Mouse (Mus musculus) left cerebral cortex, postnatal 25 days (tissue): ENCODE measurements at regions not wholly inside any gene's neighbourhood (a gene's known extent, or its start where the extent isn't known, plus 50 kb on each side); places are given as distances from the start of the nearest gene placed in this dataset.

Experiments used
- DNase-seq, 2 experiments: peaks; one replicate each; pipeline ENCODE4 v3.0.0; 2022; ENCODE audit warnings: low spot score in 2 of 2, mixed read lengths in 1 of 2
- intact Hi-C: fragments of 180-260 bp; cut with DNase I; formaldehyde crosslinking; loops from one replicate; pipeline ENCODE4 v1.15.1; 2025

DNA sequence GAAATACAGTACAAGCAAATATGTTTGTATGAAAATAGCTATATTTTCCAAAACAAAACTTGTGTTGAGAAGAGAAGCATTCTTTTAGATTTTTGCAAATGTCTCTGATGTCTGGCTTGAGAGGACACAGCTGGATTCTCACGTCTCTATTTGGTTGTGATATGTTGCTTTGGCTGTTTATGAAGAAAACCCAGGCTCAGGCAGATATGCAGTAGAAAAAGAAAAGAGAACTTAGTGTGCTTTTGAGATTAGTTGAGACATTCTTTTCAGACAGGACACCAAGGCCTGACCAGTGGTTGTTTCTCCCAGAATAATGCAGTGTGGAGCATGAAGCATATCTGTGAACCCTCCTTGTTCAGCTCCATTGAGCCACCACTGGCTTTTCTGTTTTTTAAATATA is 178.8 kb upstream of the Mamld1 start:
- intact Hi-C loops: no loop called here
- no peak for DNase-seq

DNA sequence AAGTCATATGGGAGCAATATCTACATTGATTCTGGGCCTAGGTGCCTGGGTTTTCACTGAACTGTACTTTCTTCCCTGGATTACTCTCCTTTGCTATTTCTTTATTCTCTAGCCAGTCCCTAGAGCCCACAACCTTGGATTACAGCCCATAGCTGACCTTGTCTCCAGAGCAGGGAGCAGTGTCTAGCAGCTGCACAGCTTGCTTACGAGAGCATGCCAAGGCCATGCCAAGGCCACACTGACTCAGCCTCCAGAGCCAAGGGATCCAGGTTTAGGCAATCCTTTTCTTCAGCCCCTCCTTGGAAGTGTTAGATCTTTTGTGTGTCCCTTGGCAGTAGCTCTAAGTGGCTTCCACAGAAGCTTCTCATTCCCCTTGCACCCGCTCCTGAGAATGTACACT is 168.7 kb upstream of the Mamld1 start:
- intact Hi-C loops: loop anchor here (10.0 kb wide), 1 partner anchor 253 kb away; no protein-coding TSS in a partner anchor
- no peak for DNase-seq

DNA sequence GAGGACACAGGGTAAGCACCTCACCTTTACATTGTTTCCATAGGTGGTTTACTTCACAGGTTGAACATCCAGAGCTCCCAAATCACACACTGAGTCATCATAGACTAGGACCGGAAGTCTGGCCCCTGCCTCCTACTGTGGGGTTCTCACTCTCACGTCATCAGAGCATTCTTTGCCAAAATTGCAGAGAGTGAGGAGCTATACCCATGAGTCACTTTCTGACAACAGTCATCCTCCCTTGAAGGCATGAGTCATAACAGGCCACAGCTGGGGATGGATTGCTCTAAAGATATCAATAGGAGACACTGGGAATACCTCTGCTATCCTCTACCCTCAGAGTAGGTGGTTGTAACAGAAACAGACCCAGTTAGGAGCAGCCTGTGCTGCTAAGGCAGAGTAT is 166.6 kb upstream of the Mamld1 start:
- intact Hi-C loops: loop anchor here (10.0 kb wide), 1 partner anchor 251 kb away; no protein-coding TSS in a partner anchor
- DNase-seq: peak in 1 of 2 experiments; percentile 82

DNA sequence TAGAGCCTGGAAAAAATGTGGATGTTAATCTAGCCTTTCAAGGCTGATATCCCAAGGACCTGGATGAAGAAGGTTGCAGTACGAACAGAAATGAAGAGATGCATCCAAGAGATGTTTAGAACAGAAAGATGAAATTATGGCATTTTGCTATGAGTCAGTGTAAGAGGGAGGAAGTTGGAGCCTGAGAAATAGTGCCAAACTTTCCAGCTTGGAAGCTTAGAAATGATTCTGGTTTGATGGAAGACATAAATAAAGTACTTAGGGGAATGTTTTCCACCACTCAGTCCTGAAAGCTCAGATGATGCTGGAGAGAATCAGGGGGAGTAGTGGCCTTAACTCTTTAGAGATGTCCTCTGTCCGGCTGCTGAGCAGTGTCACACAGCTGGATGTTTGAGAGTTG is 155.5 kb upstream of the Mamld1 start:
- intact Hi-C loops: loop anchor here (5.0 to 10.0 kb wide), 2 partner anchors 418 to 480 kb away; no protein-coding TSS in a partner anchor
- peak in 1 of 2 experiments; percentile 57 for DNase-seq

DNA sequence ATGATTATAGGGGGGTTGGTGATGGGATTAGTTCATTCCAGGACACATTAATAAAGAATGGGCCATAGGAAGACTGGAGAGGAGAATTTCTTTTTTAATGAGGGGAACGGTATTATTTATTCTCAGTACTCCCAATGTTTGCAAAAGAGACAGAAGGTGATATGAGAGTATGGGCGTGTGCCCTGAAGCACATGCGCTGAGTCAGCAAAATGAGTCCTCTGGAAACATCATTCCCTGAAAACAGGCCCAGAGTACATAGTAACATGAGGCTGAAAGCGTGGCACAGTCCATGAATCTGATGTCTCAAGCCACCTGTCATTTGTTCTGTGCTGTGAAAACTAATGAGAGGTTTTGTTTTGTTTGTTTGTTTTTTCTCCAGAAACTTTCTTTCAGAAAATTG is 154.5 kb upstream of the Mamld1 start:
- intact Hi-C loops: loop anchor here (10.0 kb wide), 1 partner anchor 479 kb away; no protein-coding TSS in a partner anchor
- DNase-seq: no peak

DNA sequence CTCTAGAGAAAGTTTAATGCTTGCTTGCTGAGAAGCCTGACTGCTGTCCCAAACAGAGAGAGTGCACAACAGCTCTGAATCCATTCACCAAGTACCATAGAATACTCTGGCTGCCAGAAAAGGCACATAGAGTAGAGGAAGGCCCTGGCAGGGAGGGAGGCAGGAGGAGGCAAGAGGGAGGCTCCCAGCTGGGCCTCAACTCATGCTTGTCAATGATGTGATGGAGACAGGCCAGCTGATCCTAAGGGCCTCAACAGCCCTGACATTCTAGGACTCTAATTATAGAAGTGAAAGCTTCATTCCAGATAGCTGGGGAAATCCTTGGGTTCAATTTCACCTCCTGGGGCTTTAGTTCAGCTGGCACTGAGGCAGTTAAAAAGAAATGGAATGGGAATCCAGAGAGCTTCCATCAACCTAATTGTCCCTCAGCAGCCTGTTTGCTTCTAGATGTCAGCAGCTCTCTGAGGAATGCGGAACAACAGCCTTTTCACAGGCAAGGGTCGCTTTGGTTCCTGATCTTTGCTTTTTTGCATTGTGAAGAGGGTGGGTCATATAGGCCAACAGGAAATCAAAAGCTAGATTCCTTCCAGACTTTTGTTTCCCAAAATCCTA is 152.8 kb upstream of the Mamld1 start:
- intact Hi-C loops: loop anchor here (10.0 kb wide), 1 partner anchor 478 kb away; no protein-coding TSS in a partner anchor
- no peak for DNase-seq

DNA sequence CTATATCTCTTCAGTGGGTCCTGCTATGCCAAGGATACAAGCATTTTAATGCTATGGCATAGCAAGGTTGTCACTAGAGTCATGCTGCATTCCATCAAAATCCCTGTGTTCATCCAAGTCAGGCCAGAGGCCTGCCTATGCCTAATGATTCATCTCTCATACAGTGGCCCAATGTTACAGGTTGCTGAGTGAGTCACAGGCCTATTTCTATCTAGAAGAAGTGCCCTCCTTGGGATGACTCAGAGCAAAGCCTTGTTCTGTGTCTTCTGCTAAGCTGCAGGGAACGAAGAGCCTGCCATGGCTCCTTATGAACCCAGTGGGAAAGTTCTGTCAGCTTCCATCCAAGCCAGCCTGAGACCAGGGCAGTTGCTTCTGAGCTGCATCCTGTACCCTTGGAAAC is 151.2 kb upstream of the Mamld1 start:
- intact Hi-C loops: loop anchor here (10.0 kb wide), 1 partner anchor 476 kb away; no protein-coding TSS in a partner anchor
- peak in 1 of 2 experiments; percentile 31 for DNase-seq

DNA sequence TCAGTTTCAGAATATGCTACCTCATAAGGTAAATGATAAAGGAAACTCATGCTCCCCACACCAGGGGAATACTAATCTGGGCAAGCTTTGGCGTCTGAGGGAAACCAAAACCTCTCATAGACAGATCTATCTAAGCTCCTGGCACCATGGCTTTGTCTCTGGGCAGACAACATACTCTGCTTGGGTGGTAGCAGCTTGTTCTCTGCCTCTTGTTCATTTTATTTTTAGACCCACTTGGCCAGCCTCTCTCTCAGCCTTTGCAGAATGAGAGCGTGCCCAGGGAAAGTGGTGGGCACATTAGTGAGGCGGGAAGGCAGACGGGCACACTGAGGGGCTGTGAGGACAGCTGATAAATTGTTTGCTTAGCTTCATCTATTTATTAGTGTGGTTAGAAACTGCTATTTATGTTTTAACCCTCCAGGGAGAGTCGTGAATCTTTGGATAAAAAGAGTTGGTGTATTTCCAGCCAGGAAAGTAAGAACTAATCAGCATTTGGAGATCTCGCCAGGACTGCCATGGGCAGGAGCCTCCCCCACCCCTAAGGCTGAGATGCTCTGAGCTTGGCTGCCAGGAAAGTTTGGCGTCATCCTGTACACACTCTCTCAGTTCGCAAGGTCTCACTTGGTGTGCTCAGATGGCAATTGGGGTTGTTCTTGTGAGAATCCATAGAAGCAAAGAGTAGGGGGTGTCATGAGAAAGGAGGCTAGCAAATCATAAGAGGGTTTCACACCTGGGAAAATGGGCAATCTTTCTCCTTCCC is 150.2 kb upstream of the Mamld1 start:
- peak; percentile 26 to 79 for DNase-seq
- intact Hi-C loops: loop anchor here (1.0 to 10.0 kb wide), 2 partner anchors 150 to 475 kb away; partner anchors contain the start of gene Mamld1

DNA sequence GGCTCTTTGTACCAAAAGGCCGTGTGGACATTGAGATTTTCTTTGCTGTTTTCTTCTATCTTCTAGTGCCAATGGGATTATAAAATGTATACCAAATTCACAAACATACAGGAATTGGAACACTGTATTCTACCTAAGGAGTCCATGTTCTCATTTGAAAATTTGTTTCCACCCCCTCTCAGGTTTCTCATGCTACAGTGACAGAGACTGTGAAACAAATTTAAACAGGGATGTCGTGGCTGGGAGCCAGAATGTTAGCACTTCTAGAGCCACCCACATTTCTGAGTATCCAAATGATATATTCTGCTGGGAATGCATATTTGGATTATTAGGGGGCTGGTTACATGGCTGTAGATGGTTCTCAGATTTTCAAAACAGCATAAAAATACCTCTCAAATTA is 124.4 kb upstream of the Mamld1 start:
- intact Hi-C loops: no loop called here
- peak; percentile 11 to 49 for DNase-seq

DNA sequence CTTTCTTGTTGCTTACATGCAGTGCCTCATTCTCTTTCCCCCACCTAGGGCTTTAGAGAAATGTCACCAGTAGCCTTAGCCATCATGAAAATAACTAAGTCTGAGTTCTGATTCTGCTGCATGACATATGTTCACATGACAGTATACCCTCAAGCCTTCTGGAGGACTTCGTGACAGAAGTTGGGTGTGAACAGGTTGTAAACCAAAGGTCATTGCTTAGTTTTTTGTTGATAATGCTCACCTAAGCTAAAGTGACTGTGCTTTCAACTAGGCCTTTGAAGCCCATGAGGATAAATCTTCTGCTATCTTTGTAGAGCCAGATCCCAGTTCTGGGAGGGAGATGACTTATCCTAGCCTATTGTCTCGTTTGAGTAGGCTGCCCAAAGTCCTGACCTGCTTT is 118.1 kb upstream of the Mamld1 start:
- no peak for DNase-seq
- intact Hi-C loops: no loop called here

DNA sequence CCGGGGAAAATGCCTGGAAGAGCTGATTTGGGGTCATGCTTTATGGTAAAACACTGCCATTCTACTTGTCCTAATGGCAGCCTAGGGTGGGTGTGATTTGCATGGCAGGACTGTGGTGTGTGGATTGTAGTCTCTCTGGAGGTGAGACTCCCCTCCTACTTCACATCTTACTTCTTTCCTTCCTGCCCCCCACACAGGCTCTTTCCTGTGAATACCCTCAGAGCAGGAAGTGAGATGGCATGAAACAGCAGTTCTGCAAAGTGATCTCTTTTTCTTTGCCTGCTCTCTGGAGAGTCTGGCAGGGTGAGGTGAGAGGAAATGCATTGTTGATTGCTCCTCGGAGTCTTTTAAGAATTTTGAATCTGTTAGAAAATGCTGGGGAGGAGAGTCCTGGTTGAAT is 104.7 kb upstream of the Mamld1 start:
- no peak for DNase-seq
- intact Hi-C loops: no loop called here

DNA sequence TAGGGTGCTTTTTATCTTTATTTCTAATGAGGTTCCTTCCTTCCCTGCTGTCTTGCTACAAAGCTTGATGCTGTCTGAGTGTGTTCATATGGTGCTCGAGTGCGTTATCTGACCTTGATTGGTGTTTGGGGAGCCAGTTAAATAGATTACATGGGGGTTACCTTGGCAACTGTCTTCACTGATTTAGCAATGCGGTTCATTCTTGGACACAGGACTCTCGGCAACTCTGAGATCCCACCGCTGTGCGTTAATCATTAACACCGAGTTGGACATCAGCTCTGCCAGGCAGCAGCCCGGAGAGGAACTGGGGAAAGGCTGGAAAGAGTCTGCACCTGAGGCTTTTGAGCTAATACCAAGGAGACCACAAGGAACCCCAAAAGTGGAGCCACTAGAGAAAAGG is 104.0 kb upstream of the Mamld1 start:
- no peak for DNase-seq
- intact Hi-C loops: no loop called here

DNA sequence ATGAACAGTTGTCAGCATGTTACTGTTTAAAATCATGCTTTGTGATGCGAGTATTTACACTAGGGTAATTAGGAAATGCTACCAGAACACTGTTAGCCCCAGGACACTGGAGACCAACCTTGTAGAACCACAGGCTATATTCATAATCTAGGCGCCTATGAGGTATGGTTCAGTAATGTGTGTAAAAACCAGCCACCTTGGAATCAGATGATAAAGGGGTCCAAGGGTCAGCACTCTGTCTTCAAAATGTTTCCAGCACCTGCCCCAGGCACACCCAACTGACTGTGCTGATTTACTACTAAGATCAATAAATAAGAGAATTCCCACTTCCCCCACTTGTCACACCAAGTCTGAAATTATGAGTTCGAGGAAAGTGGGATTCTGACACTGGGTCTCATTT is 100.8 kb upstream of the Mamld1 start:
- intact Hi-C loops: no loop called here
- DNase-seq: no peak

DNA sequence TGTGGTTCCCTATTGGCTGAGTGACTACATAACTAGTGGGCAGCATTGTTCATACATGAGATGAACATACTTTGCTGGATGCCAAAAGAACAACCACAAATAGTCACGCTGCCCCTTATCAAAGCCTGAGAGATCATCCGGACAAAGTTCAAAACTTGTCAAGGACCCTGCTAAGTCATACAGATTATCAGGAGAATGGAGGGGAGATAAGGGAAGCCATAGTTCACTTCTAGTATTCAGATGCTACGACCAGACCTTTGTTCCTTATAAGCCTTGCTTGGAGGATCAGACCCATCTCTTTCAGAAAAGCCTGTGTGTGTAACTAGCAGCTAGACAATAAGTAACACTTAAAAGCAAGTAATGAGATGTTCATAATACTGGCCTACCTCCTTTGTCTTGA is 97.0 kb upstream of the Mamld1 start:
- intact Hi-C loops: no loop called here

More for the DNA sequence above, 97.0 kb upstream of the Mamld1 start:
- DNase-seq: no peak
